Mouse (Mus musculus): ENCODE measurements around the gene Ppm1a.

GRCm38 (mm10) chr12:72793983-72794382, 36.7 kb downstream of the Ppm1a start:
- no peak for TF ChIP-seq CTCF (IDR thresholded peaks at IDR 0.05; ENCODE audit: low read depth, low read length)
- TF ChIP-seq POLR2A (IDR thresholded peaks at IDR 0.05; ENCODE audit: extremely low read depth, insufficient read depth, low read length) = no peak
